12 mouse cellular contexts compared by ENCODE assay signal in the genomic region with DNA sequence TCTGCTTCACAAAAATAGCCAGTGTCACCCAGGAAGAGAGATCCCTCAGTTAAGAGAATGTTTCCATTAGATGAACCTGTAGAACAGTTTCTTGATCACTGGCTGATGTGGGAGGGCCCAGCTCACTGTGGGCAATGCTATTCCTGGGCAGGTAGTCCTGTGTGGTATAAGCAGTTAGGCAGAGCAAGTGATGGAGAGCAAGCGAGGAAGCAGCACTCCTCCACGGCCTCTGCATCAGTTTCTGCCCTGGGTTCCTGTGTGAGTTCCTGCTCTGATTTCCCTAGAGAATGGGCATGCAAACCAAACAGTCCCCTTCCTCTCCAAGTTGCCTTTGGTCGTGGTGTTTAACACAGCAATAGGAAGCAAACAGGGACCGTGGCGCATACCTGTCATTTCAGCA.
"Had no signal": no experiment of that assay in that cellular context is flagged by ENCODE, and none has a peak within 500 bp of the region (broad histone marks: within the 10 kb centered on the region; RNA-seq: fewer than 3 reads in every experiment).

No protein-coding gene starts in this region.

- DNase-seq: left cerebral cortex, postnatal 4 days; liver; liver, embryonic 13.5 days; liver, postnatal 0 days; lung, adult 18-20 months; lung, adult 2 months; lung, embryonic 14.5 days; lung, postnatal 10 days; lung, postnatal 14 days; lung, postnatal 36 days; lung, postnatal 4 days; midbrain, embryonic 14.5 days had no signal
